Mouse (Mus musculus): ENCODE measurements around the gene Tcte1.

The Tcte1 gene

DNA sequence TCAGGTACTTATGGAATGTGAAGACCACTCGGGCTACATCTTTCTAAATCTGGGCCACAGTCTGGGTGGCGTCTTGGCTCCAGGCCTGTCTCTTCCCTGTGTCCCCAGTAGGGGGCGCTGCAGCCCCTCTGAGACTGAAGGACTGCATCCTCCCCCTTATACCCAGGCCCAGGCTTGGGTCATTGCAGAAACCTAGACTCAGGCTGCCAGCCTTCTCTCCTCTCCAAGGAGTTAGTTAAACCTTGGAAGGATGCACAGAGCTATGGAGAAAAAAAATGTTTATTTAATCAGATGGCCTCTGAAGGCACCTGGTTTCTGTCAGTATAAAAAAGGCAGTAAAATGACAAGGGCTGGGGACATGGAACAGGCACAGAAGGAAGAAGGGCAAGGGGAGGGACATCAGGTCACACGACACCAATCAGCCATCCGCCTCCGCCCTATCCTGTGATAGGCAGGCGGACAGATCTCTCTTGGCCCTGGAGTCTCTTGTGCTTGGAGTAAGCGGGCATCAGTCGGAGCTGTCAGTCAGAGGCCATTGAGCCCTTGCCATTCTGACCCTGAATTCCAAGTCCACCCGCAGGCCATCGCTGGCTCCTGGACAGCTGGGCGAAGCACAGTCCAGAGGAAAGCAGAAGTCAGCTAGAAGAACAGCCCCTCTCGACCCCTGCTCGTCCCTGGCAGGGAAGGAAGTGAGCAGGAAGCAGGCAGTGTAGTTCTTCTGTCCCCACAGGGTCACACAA, 61.9 kb downstream of the Tcte1 start:
- ATAC-seq (ENCODE audit: low TSS enrichment) = peak; percentile 32

DNA sequence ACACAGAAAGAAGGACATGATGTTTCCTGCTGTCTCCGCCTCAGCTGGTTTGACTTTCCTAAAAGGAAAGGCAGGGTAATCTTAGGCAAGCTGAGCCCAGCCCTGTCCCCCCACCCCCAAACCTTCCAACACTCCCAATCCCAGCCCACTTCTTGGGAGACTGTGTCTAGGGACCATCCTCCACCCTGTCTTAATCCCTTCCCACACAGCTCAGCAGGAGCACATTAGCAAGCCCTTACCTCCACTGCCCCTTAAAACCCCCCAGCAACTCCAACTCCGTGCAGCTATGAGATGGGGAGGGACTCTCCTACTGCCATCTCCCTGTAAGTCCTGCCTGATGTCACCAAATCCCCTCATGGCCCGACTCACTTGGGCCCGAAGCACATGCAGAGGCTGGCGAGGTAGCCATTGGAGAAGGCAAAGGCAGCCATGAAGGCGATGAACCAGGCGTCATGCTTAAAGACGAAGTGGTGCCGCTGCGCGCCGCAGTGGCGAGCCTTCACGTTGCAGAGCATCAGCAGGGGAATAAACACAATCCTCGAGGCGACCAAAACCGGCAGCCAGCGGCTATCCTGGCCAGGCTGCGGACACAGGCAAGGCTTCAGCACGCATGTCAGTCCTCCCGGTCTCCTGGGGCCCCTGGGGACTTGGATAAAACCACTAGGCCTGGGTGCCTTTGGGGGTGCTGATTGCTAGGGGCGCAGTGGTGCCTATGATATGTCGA, 62.7 kb downstream of the Tcte1 start:
- ATAC-seq (ENCODE audit: low TSS enrichment) = peak; percentile 8; the same call in 1 of the 2 replicates

DNA sequence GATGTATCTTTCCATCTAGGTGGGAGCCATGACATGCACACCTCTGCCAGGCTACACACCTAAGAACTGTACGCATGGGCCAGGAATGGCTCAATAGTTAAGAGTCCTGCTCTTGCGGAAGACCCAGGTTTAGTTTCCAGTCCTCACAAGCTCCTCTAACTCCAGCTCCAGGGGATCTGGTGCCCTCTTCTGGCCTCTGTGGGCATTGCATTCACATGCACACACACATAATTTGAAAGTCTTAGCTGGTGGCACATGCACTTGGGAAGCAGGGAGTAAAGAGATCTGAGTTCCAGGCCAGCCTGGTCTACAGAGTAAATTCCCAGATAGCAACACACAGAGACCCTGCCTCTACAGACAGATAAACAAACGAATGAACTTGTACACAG, 63.2 kb downstream of the Tcte1 start:
- no peak for ATAC-seq (ENCODE audit: low TSS enrichment)

DNA sequence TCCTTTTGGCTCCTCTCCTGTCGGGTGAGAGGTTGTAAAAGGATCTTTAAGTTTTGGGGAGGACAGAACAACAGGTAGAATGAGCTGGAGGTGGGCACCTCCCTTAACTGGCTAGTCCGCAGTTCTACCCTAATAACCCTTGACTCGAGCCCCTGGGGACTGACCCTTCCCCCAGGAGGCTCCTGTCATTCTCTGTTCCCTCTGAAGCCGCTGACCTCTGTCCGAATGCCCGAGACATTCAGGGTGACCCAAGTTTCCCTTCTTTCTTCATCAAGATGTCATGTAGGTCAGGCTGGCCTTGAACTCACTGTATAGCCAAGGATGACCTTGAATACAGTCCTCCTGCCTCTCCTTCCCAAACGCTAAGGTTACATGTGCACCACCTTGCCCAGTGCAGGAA, 65.1 kb downstream of the Tcte1 start:
- no peak for ATAC-seq (ENCODE audit: low TSS enrichment)

DNA sequence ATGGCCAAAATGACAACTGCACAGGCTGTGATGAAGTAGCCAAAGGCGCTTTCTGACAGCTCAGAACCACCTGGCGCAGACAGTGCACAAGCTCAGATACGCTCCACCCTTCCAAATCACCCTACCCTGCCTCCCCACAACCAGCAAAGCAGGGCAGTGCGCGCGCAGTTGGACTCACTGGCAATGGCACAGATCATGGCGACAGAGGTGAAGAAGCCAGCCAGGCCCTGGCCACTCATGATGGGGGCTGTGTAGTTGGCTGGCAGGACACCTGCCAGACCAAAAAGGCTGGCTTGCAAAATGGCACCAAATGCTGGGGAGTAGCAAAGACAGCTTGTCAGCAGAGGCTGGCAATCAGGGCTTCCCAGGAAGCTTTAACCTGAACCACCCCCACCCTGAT, 66.0 kb downstream of the Tcte1 start:
- no peak for ATAC-seq (ENCODE audit: low TSS enrichment)

DNA sequence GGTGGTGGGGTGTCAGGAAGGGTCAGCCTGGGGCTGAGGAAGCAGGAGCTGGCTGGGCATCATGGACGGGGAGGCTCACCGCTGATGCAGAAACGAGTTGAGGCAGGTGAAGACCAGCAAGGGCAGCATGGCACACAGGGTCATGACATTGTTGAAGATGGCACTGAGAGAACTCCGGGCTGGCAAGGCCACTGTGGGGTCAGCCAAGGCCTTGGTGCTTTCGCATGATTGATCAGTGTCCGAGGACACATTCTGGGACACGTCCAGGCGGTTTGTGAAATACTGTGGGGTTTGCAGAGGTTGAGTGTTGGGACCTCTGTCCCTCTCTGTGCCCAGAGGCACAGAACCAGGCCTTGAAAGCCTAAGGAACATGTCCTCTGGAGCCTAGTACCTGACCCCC, 66.6 kb downstream of the Tcte1 start:
- no peak for ATAC-seq (ENCODE audit: low TSS enrichment)

DNA sequence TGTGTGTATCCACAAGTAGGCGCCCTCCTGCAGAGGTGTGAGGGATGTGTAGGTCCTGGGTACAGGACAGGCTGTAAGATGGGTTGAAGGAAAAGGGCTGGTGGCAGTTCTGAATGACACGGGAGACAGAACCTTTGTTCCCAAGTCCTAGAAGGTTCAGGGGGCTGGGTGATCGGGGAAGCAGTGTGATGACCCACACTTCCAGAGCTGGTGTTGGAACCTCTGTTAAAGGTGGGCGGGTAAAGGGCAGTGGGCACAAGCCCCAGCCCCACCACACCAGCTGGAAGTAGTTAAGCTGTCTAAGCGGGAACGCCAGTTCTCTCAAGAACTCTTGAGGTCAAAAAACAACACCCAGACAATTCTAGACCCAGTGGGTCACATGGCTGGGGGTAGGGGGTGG, 67.2 kb downstream of the Tcte1 start:
- no peak for ATAC-seq (ENCODE audit: low TSS enrichment)

DNA sequence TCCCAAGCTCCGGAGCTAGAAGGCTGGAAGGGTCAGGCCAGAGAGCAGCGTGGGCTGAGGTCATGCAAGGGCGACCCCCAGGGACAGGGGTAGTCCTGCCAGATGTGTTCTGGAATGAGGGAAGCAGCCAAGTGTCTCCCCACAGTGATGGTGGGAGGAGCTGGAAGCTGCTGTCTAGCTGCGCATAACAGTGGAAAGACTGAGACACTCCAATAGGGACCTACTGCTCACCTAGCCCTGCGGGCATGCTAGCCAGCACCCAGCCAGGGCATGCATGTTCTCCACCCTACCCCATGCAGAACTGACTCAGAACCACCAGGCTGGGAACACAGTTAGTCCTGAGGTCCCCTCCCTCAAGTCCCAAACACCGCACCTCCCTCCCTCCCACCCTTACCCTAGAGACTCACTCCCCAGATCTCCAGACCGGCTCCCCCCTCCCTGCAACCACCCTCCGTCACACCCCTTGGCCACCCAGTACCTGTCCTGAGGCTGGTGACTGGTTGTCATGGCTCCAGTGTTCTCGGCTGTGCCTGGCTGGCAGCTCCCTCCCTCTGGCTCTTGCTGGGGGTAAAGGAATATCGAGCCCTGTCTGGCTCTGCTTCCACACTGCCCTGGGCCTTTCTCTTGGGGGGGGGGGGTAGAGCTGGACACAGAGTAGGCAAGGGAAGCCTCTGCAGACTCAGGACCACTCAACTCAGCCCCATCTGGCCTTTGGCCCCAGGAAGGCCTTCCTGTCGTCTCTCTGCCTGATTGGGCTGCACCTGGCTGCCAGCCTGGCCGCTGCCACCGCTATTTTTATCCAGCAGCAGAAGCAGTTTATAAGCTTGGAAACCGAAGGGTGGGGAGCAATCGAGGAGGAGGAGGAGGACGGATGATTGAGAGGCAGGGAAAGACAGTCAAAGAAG, 68.7 kb downstream of the Tcte1 start:
- ATAC-seq (ENCODE audit: low TSS enrichment) = peak; percentile 27; the same call in 1 of the 2 replicates

All from frontal cortex, adult (tissue).